Mouse (Mus musculus) layer of hippocampus, adult 9-10 months (tissue): Measurements from ENCODE around the gene Dgkh.

Experiments
- DNase-seq: peaks from one replicate; pipeline ENCODE4 v3.0.0; 2022; ENCODE audit warnings: low spot score

Gene Dgkh

GRCm38 (mm10) chr14:78722031-78722430, 10.5 kb downstream of the Dgkh start:
- no peak for DNase-seq

- no peak for DNase-seq
Measured at GRCm38 (mm10) chr14:78716035-78716434, 16.5 kb downstream of the Dgkh start.

GRCm38 (mm10) chr14:78712565-78713148, 19.9 kb downstream of the Dgkh start:
- DNase-seq = no peak

GRCm38 (mm10) chr14:78710647-78711046, 21.9 kb downstream of the Dgkh start:
- no peak for DNase-seq

- no peak for DNase-seq
Measured at GRCm38 (mm10) chr14:78705616-78706015, 27.0 kb downstream of the Dgkh start.

- DNase-seq = no peak
Measured at GRCm38 (mm10) chr14:78703989-78704388, 28.6 kb downstream of the Dgkh start.

- DNase-seq = no peak
Measured at GRCm38 (mm10) chr14:78703361-78703760, 29.2 kb downstream of the Dgkh start.

- DNase-seq = no peak
Measured at GRCm38 (mm10) chr14:78702048-78702447, 30.5 kb downstream of the Dgkh start.

- DNase-seq = no peak
Measured at GRCm38 (mm10) chr14:78701501-78701900, 31.1 kb downstream of the Dgkh start.

GRCm38 (mm10) chr14:78701087-78701486, 31.5 kb downstream of the Dgkh start:
- no peak for DNase-seq

- DNase-seq = no peak
Measured at GRCm38 (mm10) chr14:78699634-78700033, 32.9 kb downstream of the Dgkh start.

GRCm38 (mm10) chr14:78699196-78699595, 33.4 kb downstream of the Dgkh start:
- DNase-seq = peak; percentile 63

- DNase-seq = no peak
Measured at GRCm38 (mm10) chr14:78694121-78694520, 38.5 kb downstream of the Dgkh start.

GRCm38 (mm10) chr14:78692602-78693001, 40.0 kb downstream of the Dgkh start:
- DNase-seq = no peak

GRCm38 (mm10) chr14:78691926-78692487, 40.6 kb downstream of the Dgkh start:
- no peak for DNase-seq

- no peak for DNase-seq
Measured at GRCm38 (mm10) chr14:78690883-78691282, 41.7 kb downstream of the Dgkh start.

- no peak for DNase-seq
Measured at GRCm38 (mm10) chr14:78690387-78690786, 42.2 kb downstream of the Dgkh start.

GRCm38 (mm10) chr14:78689950-78690349, 42.6 kb downstream of the Dgkh start:
- no peak for DNase-seq

- DNase-seq = no peak
Measured at GRCm38 (mm10) chr14:78687716-78688115, 44.9 kb downstream of the Dgkh start.

GRCm38 (mm10) chr14:78686701-78687100, 45.9 kb downstream of the Dgkh start:
- no peak for DNase-seq

- DNase-seq = no peak
Measured at GRCm38 (mm10) chr14:78684171-78684570, 48.4 kb downstream of the Dgkh start.

GRCm38 (mm10) chr14:78678981-78679380, 53.6 kb downstream of the Dgkh start:
- no peak for DNase-seq

GRCm38 (mm10) chr14:78677852-78678588, 54.6 kb downstream of the Dgkh start:
- DNase-seq = no peak

- no peak for DNase-seq
Measured at GRCm38 (mm10) chr14:78676457-78676856, 56.1 kb downstream of the Dgkh start.
